Mouse (Mus musculus) embryonic fibroblast, embryonic 13.5 days (primary cell): ENCODE data around the gene Cfap65.

Source experiments
- CTCF ChIP-seq: IDR thresholded peaks from 2 replicates; pipeline ENCODE4 v1.5.1; 2011; ENCODE audit warnings: mild to moderate bottlenecking, control low read depth, low read length, moderate library complexity, borderline replicate concordance; ENCODE audit not compliant: insufficient read depth
- POLR2A ChIP-seq: IDR thresholded peaks from 2 replicates; pipeline ENCODE4 v1.6.1; 2011; ENCODE audit warnings: low read depth, mild to moderate bottlenecking, control low read depth, low read length, moderate library complexity

GRCm38 (mm10) chr1:74973590-74973989, 38.2 kb upstream of the Cfap65 start:
- TF ChIP-seq CTCF (no peak), POLR2A (no peak)
